Mouse (Mus musculus) adrenal gland, adult 8-10 months (tissue): ENCODE measurements around the gene Gm44503. TPM values are rescaled to one million over a fixed set of nuclear protein-coding genes. Genes with fewer than 3 reads are reported as not detected.
A peak's percentile ranks its signal among the peaks of the same experiment; 100 is the strongest.

ENCODE experiments used
- DNase-seq: peaks from one replicate; pipeline ENCODE4 v3.0.0; 2022
- microRNA-seq, 2 experiments: library from miRNA; unstranded; fragments of <30 nt; microRNA quantifications; one replicate each; pipeline ENCODE4 v1.2.0; 2022
- total RNA-seq, 4 experiments: library from RNA; stranded (reverse); gene quantifications; 2 replicates each; pipeline ENCODE4 v1.2.4; 2022

Gm44503 gene
- total RNA-seq, 4 experiments from 2014 or later = not detected

DNA sequence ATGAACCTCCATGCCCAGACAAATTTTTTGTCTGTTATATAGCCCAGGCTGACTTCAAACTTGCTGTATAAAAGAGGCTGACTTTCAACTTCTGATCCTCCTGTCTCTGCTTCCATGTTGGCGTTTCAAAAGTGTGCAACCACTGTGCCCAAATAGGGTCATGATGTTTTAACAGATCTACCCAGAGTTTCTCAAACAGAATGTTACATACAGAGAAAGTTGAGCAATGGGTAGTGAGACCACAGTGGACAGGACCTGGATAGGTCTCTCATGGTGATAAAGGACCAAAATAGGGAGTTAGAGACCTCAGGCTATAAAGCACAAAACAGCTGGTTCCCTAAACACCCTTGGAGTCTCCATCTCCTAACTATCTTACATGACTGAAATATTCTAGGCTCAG is 71.8 kb downstream of the Gm44503 start:
- no peak for DNase-seq

DNA sequence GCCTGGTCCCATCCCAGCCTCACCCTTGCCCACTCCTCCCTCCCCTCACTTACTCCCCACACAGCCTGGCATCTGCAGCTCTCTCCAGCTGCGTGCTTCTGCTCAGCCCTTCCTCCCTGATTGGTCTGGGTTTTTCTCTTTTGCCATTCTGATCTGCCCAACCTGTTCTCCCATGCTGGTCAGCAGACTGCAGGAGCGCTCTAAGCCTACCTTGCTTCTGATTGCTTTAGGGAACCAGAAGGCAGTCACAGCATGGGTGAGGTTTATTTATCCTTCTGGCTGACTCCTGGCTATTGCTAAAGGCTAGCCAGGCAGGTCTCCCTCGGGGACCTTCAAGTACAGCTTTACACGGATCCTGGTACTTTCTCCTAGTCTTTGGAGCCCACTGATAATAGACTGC is 72.8 kb downstream of the Gm44503 start:
- no peak for DNase-seq

DNA sequence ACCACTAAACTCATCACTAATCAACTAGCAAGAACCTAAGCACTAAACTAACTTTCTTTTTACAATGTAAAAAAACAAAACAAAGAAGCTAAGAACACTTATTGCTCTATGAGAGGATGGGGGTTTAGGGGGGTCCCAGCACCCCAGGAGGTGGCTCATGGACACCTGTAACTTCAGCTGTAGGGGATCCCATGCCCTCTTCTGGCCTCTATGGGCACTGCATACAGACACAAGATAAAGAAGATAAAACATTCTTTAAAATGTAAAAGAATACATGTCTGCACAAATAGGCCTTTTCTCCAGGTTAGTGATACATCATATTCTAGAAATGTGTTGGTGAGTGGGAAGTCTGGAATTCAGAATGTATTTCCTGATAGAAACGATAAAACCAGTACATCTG is 74.8 kb downstream of the Gm44503 start:
- DNase-seq = no peak

DNA sequence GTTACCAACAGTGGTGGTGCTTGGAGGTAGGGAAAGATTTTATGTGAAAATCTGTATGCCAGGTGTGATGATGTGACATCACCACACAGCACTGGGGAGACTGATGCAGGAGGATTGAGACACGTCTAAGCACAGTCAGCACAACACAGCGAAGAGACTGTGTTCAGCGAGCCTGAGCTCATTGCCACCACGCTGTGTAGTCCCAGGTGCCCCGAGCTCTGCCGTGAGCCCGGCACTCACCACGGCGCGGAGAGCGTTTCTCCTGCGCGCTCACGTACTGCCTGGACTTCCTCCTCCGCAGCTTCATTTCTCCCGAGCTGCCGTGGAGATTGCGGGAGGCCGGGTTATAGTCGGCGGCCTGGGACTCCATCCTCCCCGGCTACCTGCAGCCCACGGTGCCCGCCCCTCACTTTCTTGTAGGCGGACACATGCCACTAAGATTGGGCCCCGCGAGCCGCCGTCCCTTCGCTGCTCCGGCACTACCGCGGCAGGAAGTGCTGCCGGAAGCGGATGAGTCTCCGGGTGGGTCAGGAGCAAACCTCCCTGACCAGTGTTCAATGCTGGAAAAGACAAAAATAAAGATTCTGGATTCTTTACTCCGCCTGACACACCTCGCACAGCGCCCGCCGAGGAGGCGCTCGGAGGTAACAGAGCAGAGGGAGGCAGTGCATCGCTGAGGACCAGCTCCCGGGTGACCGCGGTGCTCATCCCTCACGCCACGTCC is 80.7 kb downstream of the Gm44503 start:
- peak; percentile 87 for DNase-seq

DNA sequence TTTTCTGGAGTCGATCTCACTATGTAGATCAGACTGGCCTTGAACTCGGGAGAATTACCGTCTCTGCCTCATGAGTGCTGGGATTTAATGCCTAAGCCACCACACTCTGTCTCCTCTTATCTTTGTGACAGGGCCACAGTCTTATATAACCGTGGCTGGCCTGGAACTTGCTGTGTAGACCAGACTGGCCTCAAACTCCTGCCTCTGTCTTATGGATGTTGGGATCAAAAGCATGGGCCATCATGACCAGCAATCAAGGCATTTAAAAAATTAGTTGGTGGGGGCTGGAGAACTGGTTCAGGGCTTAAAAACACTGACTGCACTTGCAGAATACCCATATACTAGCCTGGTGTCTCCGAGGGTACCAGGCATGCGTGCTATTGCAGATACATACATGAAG is 81.4 kb downstream of the Gm44503 start, which contains the start of gene Pigb:
Gene Pigb (minus strand): TSS at position 299 of the 400 bp plus-strand sequence.
- no peak for DNase-seq

DNA sequence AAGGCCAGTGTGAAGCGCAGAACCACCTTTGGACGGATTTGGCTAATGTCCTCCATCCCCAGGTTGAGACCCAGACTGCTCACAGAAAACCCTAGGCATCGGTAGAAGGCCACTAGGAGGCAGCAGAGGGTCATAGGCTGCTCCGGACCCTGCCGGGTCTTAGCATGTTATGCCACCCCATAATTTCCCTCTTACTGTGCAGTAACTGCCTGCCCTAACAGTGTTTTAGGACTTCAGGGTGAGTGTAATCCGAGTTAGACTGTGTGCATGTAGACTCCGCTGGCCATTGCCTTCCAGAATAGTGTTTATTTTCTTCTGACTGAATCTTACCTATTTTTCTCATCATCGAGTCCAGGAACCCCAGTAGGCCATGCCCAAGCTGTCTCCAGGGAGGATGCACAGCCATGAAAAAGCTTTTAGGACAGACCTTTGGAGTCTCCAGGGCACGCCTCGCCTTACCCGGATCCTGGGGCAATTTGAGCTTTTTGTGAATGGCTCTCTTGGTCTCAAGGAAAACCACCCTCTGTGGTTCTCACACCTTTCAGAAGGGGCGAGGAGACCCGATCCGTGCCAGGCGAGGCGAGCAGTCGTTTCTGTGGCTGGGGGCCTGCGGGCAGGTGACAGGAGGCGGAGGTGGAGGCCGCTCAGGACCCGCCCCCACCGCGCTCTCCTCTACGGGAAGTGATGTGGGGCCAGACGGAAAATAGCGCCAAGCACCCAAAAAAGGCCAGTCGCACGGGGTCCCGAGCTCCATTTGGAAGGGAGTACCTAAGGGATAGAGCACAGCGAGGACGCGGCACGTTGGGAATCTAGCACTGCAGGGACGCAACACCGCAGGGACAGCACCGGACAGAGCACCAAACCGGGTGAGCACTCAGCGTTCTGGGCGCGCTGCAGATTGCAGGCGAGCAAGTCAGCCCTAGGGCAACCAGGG is 85.8 kb downstream of the Gm44503 start, which contains the start of gene Rab27a:
Gene Rab27a (plus strand): TSS at position 709 of the 934 bp plus-strand sequence.
- peak; percentile 70 for DNase-seq

DNA sequence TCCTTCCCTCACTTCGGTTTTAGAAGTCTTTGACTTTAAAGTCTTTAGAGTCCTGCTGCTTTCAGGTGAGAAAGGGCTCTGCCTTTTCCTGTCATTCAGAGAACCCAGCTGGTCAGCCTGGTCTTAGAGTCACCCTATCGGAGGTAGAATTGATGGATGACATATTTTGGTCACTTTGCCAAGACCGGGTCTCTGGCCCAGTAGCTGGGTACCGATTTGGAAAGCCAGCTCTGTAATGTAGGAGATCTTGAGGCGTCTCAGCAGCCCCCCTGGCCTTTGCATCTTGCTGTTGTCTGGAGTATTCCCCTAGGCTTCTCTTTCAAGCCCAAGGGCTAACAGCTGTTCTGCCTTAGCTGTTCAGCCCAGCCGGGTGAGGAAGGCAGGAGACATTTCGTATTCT is 86.6 kb downstream of the Gm44503 start:
- no peak for DNase-seq

DNA sequence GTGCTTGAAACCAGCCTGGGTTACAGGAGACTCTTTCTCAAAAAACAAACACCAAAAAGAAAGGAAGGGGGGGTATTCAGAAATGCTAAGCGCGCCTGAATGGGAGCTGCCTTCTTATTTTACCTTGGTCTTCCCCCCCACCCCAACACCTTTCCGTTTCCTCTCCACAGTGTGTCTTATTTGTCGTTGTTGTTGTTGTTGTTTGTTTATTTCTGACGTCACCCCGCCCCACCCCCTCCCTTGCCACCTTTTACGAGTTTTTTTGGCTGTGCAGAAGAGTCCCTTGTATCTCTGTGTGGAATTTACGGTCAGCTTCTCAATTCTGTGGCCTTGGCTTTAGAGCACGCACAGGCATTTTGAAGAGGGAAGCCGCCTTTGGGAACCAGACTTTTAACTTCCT is 87.1 kb downstream of the Gm44503 start:
- no peak for DNase-seq

DNA sequence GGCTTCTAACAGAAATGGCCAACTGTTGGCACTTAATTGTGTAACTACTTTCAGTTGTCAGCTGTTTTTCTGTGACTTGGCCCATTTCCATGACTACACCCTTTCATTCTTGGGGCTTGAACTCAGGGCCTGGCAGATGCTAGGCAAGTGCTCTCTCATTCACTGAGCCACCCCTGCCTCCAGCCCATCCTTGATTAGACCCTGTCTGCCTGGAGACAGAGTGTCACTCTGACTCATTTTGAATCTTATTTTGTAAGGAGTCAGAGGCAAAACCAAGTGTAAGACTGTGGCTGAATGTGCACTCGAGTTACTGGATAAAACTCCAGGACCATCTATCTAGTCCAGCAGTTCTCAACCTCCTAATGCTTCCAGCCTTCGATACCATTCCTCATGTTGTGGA is 89.3 kb downstream of the Gm44503 start:
- DNase-seq = no peak

DNA sequence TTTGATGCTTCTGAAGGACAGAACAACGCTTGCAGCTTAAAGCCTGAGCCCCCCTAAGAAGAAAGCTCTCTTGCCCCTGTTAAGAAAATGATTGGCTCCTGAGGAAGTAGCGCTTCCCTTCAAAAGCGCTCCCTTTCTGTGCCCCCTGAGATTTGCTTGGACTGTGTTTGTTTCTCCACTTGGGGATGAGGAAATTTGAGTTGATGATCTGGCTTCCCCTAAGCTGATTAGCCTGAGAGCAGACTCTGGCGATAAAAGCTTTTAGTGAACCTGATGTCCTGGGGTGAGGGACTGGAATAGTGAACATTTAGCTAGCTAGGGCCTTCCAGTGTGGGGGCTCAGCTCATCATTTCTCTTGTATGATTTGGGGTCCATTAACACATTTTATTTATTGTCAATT is 90.3 kb downstream of the Gm44503 start:
- DNase-seq = no peak

DNA sequence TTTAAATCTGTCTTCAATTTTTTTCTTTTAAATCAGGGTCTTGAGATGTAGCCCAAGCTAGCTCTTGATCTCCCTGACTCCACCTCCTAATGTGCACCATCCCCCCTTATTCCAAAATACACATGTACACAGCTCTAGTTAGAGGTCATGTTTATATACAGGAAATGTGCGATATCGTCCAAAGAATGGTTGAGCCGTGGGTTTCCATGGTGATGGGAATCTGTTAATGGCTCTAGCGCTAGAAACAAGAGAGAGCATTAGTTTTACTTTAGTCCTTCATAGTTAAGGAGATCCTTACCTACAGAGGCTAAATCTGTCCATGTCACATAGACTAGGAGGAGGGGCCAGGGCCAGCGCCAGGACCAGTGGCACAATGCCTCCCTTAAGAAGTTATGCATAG is 91.2 kb downstream of the Gm44503 start:
- no peak for DNase-seq

DNA sequence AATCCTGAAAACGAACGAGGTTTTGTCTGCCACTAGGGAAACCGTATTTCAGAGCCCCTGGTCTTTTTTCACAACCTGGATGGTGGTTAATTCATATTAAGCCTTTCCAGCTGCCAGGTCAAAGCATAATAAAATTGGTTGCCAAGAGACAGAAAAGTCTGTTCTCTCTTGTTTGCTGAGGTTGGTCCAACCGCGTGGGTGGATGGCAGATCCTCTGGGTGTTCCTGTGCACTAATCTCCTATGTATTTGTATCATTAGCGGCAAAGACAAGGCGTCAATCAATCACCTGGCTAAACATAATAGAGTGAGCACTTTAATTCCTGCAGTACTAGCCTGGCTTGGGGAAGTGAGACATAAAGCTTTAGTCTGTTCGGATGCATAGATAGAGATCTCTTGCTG is 92.0 kb downstream of the Gm44503 start:
- DNase-seq = no peak

DNA sequence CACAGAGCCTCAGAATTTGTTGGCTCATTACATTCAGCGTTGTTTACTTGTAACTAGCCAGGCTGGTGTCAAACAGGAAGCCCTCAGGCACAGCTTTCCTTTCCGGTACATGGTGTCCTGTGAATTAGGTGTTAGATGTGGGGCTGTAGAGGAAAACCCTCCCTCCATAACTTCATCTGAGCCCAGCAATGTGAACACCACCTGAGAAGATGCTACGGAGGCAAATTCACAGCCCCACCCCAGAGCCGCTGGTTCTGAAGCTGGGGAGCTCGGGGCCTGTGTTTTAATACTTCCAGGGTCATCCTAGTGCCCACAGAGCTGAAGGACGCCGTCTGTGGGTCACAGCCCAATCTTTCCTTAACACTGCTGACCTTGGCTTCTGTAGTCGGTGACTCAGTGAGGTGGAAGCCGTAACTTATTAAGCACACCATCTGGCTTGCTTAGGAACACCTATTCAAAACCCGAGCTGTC is 96.8 kb downstream of the Gm44503 start:
- peak; percentile 79 for DNase-seq

DNA sequence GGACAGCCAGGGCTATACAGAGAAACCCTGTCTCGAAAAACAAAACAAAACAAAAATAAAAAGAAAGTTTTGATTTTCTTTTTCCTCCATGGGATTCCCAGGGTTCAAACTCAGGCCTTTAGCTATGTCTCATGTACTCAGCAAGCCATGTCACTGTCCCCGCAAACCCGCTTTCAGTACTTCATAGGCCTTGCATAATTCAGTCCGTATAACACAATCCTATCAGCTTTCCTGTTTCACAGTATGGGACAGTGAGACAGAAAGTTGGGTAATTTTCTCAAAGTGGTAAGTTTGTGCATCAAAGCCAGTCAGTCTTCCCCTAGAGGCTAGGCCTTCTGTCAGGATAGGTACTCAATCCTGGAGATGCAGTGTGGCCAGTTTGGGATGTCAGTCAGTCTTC is 100.6 kb downstream of the Gm44503 start:
- DNase-seq = no peak

DNA sequence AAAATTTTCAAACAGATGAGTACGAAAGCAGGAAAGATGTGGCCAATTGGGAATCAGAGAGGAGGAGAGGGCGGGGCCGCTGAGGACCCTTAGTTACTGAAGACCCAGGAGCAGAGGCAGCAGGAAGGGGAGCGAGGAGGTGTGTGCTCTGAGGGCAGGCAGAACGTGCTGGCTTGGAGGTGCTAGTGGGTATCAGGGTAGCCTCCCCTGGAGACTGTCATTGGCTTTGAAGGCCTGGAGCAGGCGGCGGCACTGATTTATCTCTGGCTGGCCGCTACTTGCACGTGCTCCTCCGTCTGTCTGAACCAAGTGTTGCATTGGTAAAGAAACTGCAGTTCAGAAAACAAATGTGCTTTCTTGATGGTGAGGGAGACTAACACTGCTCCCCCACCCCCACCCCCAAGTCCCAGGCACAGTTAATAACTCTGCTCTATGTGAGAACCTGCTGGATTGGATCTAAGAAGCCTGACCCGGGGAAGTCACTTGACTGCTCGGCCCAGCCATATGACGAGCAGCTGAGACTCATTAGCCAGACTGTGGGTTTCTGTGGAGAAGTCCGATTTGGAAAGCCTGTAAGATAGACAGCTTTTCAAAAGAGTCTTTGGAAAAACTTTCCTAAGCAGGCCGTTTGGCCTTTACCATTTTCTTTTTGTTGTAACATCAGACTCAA is 105.1 kb downstream of the Gm44503 start:
- peak; percentile 25 for DNase-seq

Small RNAs within 50 kb of the gene (microRNA-seq; reads per million reads assigned to microRNA genes)
- gene Gm27353 = 0 reads per million in 2 experiments

Other genes starting within 250 kb of the Gm44503 start
- gene Prtg, start 152.0 kb upstream of the Gm44503 start, total RNA-seq = under 1 TPM; 0.16 to 0.28 (median 0.22) TPM
- 1 to 10 TPM; 4.8 to 8.4 (median 6.1) TPM for gene Pygo1, start 33.2 kb upstream of the Gm44503 start, total RNA-seq
- gene Dyx1c1, start 67 bp upstream of the Gm44503 start, total RNA-seq = 1 to 10 TPM; 1.4 to 3.4 (median 2.0) TPM
- gene Ccpg1os, start 26.5 kb downstream of the Gm44503 start, total RNA-seq = 10 to 100 TPM; 16.0 to 21.4 (median 19.9) TPM
- gene Ccpg1, start 26.6 kb downstream of the Gm44503 start, total RNA-seq = 100 to 1,000 TPM; 156 to 205 (median 185) TPM
- gene Pigb, start 81.5 kb downstream of the Gm44503 start, total RNA-seq = 10 to 100 TPM; 15.5 to 26.6 (median 17.7) TPM
- 10 to 100 TPM; 36.8 to 57.3 (median 48.1) TPM for gene Rab27a, start 86.0 kb downstream of the Gm44503 start, total RNA-seq
- 1 to 10 TPM in 2 of 4 experiments, under 1 TPM in 2; 0.51 to 2.6 (median 1.0) TPM for gene Khdc3, start 143.0 kb downstream of the Gm44503 start, total RNA-seq
- gene Gm20509, start 143.6 kb downstream of the Gm44503 start, total RNA-seq = under 1 TPM in 3 of 4 experiments, not detected in 1; 0.26 to 0.42 (median 0.35) TPM
- 10 to 100 TPM; 55.1 to 76.7 (median 67.0) TPM for gene Rsl24d1, start 154.6 kb downstream of the Gm44503 start, total RNA-seq